Mouse (Mus musculus) CH12.LX (cell line): Measurements from ENCODE around the gene Tspan5. TPM values are rescaled to one million over a fixed set of nuclear protein-coding genes. Genes with fewer than 3 reads are reported as not detected.
A peak's percentile ranks its signal among the peaks of the same experiment; 100 is the strongest.

Source experiments
- DNase-seq: peaks from one replicate; pipeline ENCODE4 v3.0.0-alpha.2; 2013; ENCODE audit errors: extremely low read depth
- H3K27ac ChIP-seq: 2 replicates; pipeline ENCODE4 v1.5.1; 2012; ENCODE audit warnings: low read depth, mild to moderate bottlenecking, control low read depth, moderate library complexity; ENCODE audit not compliant: insufficient read depth
- H3K27me3 ChIP-seq: replicated peaks from 2 replicates; pipeline ENCODE3; 2012; ENCODE audit warnings: inconsistent platforms
- H3K36me3 ChIP-seq, 2 experiments: replicated peaks in 1 of 2; 2 replicates each; pipeline versions ENCODE3 to v1.6.1; 2012; ENCODE audit warnings: inconsistent platforms in 1 of 2, low read length in 1 of 2, mild to moderate bottlenecking in 1 of 2, mixed read lengths in 1 of 2, moderate library complexity in 1 of 2; ENCODE audit not compliant: control insufficient read depth in 1 of 2, insufficient read depth in 1 of 2
- H3K4me1 ChIP-seq, 2 experiments: 2 replicates each; pipeline ENCODE4 v1.6.1; 2012; ENCODE audit warnings: inconsistent platforms in 1 of 2, moderate library complexity in 1 of 2; ENCODE audit not compliant: insufficient read depth in 2 of 2, control insufficient read depth in 1 of 2
- H3K4me2 ChIP-seq: 2 replicates; pipeline ENCODE4 v1.6.1; 2012; ENCODE audit warnings: low read depth, mild to moderate bottlenecking, control low read depth; ENCODE audit not compliant: poor library complexity, insufficient read depth, severe bottlenecking
- H3K4me3 ChIP-seq, 3 experiments: fragments of 150-350 bp in 1 of 3; sonication (generic) in 1 of 3; replicated peaks in 1 of 3; 2 replicates each; pipeline versions ENCODE3 to v1.5.1; 2011 to 2012; ENCODE audit warnings: low read depth in 2 of 3, low read length in 2 of 3, mild to moderate bottlenecking in 2 of 3, moderate library complexity in 2 of 3, control low read depth in 1 of 3, improper control_type of control experiment in 1 of 3, inconsistent platforms in 1 of 3, mixed read lengths in 1 of 3; ENCODE audit not compliant: poor library complexity in 1 of 3
- H3K79me2 ChIP-seq: replicated peaks from 2 replicates; pipeline ENCODE4 v1.6.1; 2012; ENCODE audit warnings: mild to moderate bottlenecking, moderate library complexity; ENCODE audit not compliant: control insufficient read depth, poor library complexity, insufficient read depth, severe bottlenecking; ENCODE audit errors: extremely low read depth
- H3K9ac ChIP-seq: 2 replicates; pipeline ENCODE4 v1.6.1; 2012; ENCODE audit warnings: low read depth, mild to moderate bottlenecking, control low read depth, moderate library complexity; ENCODE audit not compliant: insufficient read depth
- H3K9me3 ChIP-seq: replicated peaks from 2 replicates; pipeline ENCODE3; 2012; ENCODE audit warnings: low read length, inconsistent platforms, mixed read lengths
- BHLHE40 ChIP-seq: IDR thresholded peaks from 2 replicates; pipeline ENCODE4 v1.6.1; 2011; ENCODE audit warnings: mild to moderate bottlenecking, low read depth, low read length, improper control_type of control experiment
- CTCF ChIP-seq, 2 experiments: IDR thresholded peaks in 1 of 2; conservative IDR thresholded peaks in 1 of 2; 2 replicates each; pipeline ENCODE4 v1.5.1; 2011 to 2012; ENCODE audit warnings: low read depth in 2 of 2, low read length in 2 of 2, improper control_type of control experiment in 1 of 2, inconsistent platforms in 1 of 2, mild to moderate bottlenecking in 1 of 2, moderate library complexity in 1 of 2
- E2F4 ChIP-seq: IDR thresholded peaks from 2 replicates; pipeline ENCODE4 v1.6.1; 2011; ENCODE audit warnings: low read depth, low read length, improper control_type of control experiment; ENCODE audit not compliant: insufficient replicate concordance
- ELF1 ChIP-seq: IDR thresholded peaks from 2 replicates; pipeline ENCODE4 v1.6.1; 2014; ENCODE audit warnings: low read depth, mild to moderate bottlenecking, inconsistent platforms, low read length, improper control_type of control experiment
- ETS1 ChIP-seq: conservative IDR thresholded peaks from 2 replicates; pipeline ENCODE4 v1.6.1; 2012; ENCODE audit warnings: low read depth, mild to moderate bottlenecking, inconsistent platforms, low read length, improper control_type of control experiment, moderate library complexity
- HCFC1 ChIP-seq: IDR thresholded peaks from 2 replicates; pipeline ENCODE4 v1.6.1; 2012; ENCODE audit warnings: low read depth, mild to moderate bottlenecking, inconsistent platforms, low read length, improper control_type of control experiment
- IRF4 ChIP-seq: IDR thresholded peaks from 2 replicates; pipeline ENCODE4 v1.6.1; 2014; ENCODE audit warnings: low read depth, mild to moderate bottlenecking, inconsistent platforms, low read length, improper control_type of control experiment
- JUN ChIP-seq: IDR thresholded peaks from 2 replicates; pipeline ENCODE4 v1.6.1; 2011; ENCODE audit warnings: low read depth, mild to moderate bottlenecking, low read length, improper control_type of control experiment, moderate library complexity; ENCODE audit not compliant: insufficient read depth
- MAFK ChIP-seq: IDR thresholded peaks from 2 replicates; pipeline ENCODE4 v1.6.1; 2011; ENCODE audit warnings: low read length, improper control_type of control experiment; ENCODE audit not compliant: insufficient replicate concordance
- MAX ChIP-seq: IDR thresholded peaks from 2 replicates; pipeline ENCODE4 v1.6.1; 2011; ENCODE audit warnings: low read length, improper control_type of control experiment
- MAZ ChIP-seq: IDR thresholded peaks from 2 replicates; pipeline ENCODE4 v1.6.1; 2012; ENCODE audit warnings: low read depth, mild to moderate bottlenecking, inconsistent platforms, low read length, improper control_type of control experiment, moderate library complexity
- MEF2A ChIP-seq: IDR thresholded peaks from 2 replicates; pipeline ENCODE4 v1.6.1; 2014; ENCODE audit warnings: low read depth, mild to moderate bottlenecking, inconsistent platforms, low read length, improper control_type of control experiment, borderline replicate concordance
- MXI1 ChIP-seq: IDR thresholded peaks from 2 replicates; pipeline ENCODE4 v1.6.1; 2011; ENCODE audit warnings: mild to moderate bottlenecking, low read depth, low read length, improper control_type of control experiment
- MYC ChIP-seq: IDR thresholded peaks from 2 replicates; pipeline ENCODE4 v1.6.1; 2011; ENCODE audit warnings: low read depth, mild to moderate bottlenecking, improper control_type of control experiment, low read length
- NELFE ChIP-seq: IDR thresholded peaks from 2 replicates; pipeline ENCODE4 v1.6.1; 2011; ENCODE audit warnings: low read depth, low read length, improper control_type of control experiment
- PAX5 ChIP-seq: IDR thresholded peaks from 2 replicates; pipeline ENCODE4 v1.6.1; 2012; ENCODE audit warnings: low read length, inconsistent platforms, mixed read lengths
- POLR2AphosphoS2 ChIP-seq: IDR thresholded peaks from 2 replicates; pipeline ENCODE4 v1.6.1; 2011; ENCODE audit warnings: low read depth, low read length, improper control_type of control experiment
- SIN3A ChIP-seq: IDR thresholded peaks from 2 replicates; pipeline ENCODE4 v1.6.1; 2012; ENCODE audit warnings: low read length, improper control_type of control experiment, inconsistent platforms
- TCF12 ChIP-seq: IDR thresholded peaks from 2 replicates; pipeline ENCODE4 v1.6.1; 2014; ENCODE audit warnings: low read depth, mild to moderate bottlenecking, inconsistent platforms, low read length, improper control_type of control experiment
- USF1 ChIP-seq: IDR thresholded peaks from 2 replicates; pipeline ENCODE4 v1.6.1; 2014; ENCODE audit warnings: low read depth, mild to moderate bottlenecking, inconsistent platforms, low read length, improper control_type of control experiment
- ZC3H11A ChIP-seq: IDR thresholded peaks from 2 replicates; pipeline ENCODE4 v1.6.1; 2012; ENCODE audit warnings: low read depth, mild to moderate bottlenecking, inconsistent platforms, low read length, improper control_type of control experiment
- ZNF384 ChIP-seq: IDR thresholded peaks from 2 replicates; pipeline ENCODE4 v1.6.1; 2012; ENCODE audit warnings: low read depth, low read length, improper control_type of control experiment, inconsistent platforms
- dilution Hi-C: fragments of 300-500 bp; cut with MboI; formaldehyde crosslinking; loops from 2 replicates; pipeline ENCODE4 v1.14.3; 2020; ENCODE audit warnings: low sequenced_read_pairs; ENCODE audit not compliant: extremely low pct_unique_long_range_greater_than_20kb, extremely low pct_ligation_motif_present
- in situ Hi-C: fragments of 300-500 bp; cut with MboI; formaldehyde crosslinking; loops from 3 replicates; pipeline ENCODE4 v1.14.3; 2019; ENCODE audit warnings: low sequenced_read_pairs, low pct_ligation_motif_present, low pct_unique_long_range_greater_than_20kb, mixed read lengths
- polyA plus RNA-seq: library from polyadenylated mRNA; unstranded; fragments of >175 nt; gene quantifications from 2 replicates; pipeline ENCODE4 v1.2.1, GENCODE M21; 2012; ENCODE audit warnings: low read depth; ENCODE audit not compliant: insufficient read length
- total RNA-seq, 2 experiments: library from RNA; depleted of rRNA; stranded (reverse); fragments of 300-350 nt in 1 of 2; fragments of >200 nt in 1 of 2; gene quantifications; 2 replicates each; pipeline ENCODE4 v1.2.3; 2012 to 2014

Tspan5 gene
- total and polyA plus RNA-seq, 3 experiments = 17.2 to 43.1 (median 25.9) TPM

GRCm38 (mm10) chr3:138886121-138886520 is 144.1 kb downstream of the Tspan5 start:
- in situ Hi-C loops = no loop called here
- Histone ChIP-seq H3K4me2 (no peak overlapping the region), H3K79me2 (no peaks in the 10 kb centered on the region), H3K9me3 (no peaks in the 10 kb centered on the region), H3K36me3 (peaks cover 0 to 31% of the 10 kb centered on the region in 2 experiments), H3K4me1 (peaks cover 9 to 24% of the 10 kb centered on the region in 2 experiments), H3K4me3 (no peak overlapping the region), H3K27ac (no peak overlapping the region), H3K27me3 (no peaks in the 10 kb centered on the region), H3K9ac (no peak overlapping the region)
- no peak for DNase-seq
- TF ChIP-seq IRF4 = no peak
- no peak for TF ChIP-seq BHLHE40
- no peak for TF ChIP-seq NELFE
- no peak for TF ChIP-seq E2F4
- TF ChIP-seq ZC3H11A = no peak
- TF ChIP-seq MAZ = no peak
- no peak for TF ChIP-seq PAX5
- TF ChIP-seq ETS1 = no peak
- no peak for TF ChIP-seq JUN
- no peak for TF ChIP-seq ZNF384
- TF ChIP-seq MYC = no peak
- dilution Hi-C loops = no loop called here

- Histone ChIP-seq H3K4me3 (no peak overlapping the region), H3K27ac (no peak overlapping the region), H3K36me3 (peaks cover 0 to 22% of the 10 kb centered on the region in 2 experiments), H3K4me1 (peaks cover 24 to 54% of the 10 kb centered on the region in 2 experiments), H3K9me3 (no peaks in the 10 kb centered on the region), H3K27me3 (no peaks in the 10 kb centered on the region), H3K79me2 (no peaks in the 10 kb centered on the region), H3K4me2 (peak overlapping the region; percentile 23; the same call in 1 of the 2 replicates), H3K9ac (peak overlapping the region; percentile 43)
- TF ChIP-seq MXI1 (no peak), CTCF (conservative IDR thresholded peaks at IDR 0.05 in 1 of 2, IDR thresholded peaks at IDR 0.05 in 1 of 2; ENCODE audit: low read depth in 2 of 2, low read length in 2 of 2) (no peak), USF1 (no peak), E2F4 (no peak), BHLHE40 (no peak), ZNF384 (no peak), TCF12 (no peak), SIN3A (no peak), HCFC1 (peak; percentile 81), IRF4 (no peak; the same call in 1 of the 2 replicates), MAFK (0 out of 2 replicates have a peak, but pooled peaks have one; percentile 58), MAZ (no peak), POLR2AphosphoS2 (no peak), ELF1 (peak; percentile 94), MAX (no peak), MYC (no peak), MEF2A (no peak)
- in situ Hi-C loops = no loop called here
- peak; percentile 36 for DNase-seq
- dilution Hi-C loops = no loop called here
Measured at GRCm38 (mm10) chr3:138889214-138889613, 147.2 kb downstream of the Tspan5 start.
